30 mouse cellular contexts compared by ENCODE assay signal in genomic region chr4:77649615-77650325, GRCm38 (mm10).
DNase-seq lines count a peak whose midpoint lies in the region; ATAC-seq lines count a peak whose summit lies in the region.
"Had no signal": no experiment of that assay in that cellular context is flagged by ENCODE, and none has a peak within 500 bp of the region (broad histone marks: within the 10 kb centered on the region; RNA-seq: fewer than 3 reads in every experiment).

No protein-coding gene starts in this region.

- ATAC-seq in intestine, embryonic 16.5 days, result no peak
- ATAC-seq: hindbrain, embryonic 16.5 days; liver, postnatal 0 days; lung, postnatal 0 days; midbrain, embryonic 15.5 days had no signal

- H3K9me3 ChIP-seq in intestine, embryonic 16.5 days (ENCODE audit: control insufficient read depth, low read length), result no peaks in the 10 kb centered on the region
- H3K9me3 ChIP-seq: embryonic facial prominence, embryonic 13.5 days; forebrain, embryonic 12.5 days; heart, embryonic 12.5 days; hindbrain, embryonic 10.5 days; limb, embryonic 12.5 days; midbrain, embryonic 15.5 days; neural tube, embryonic 13.5 days had no signal

- H3K27me3 ChIP-seq in intestine, embryonic 16.5 days (replicated peaks; ENCODE audit: control insufficient read depth, insufficient read depth, low read length), result no peaks in the 10 kb centered on the region
- H3K27me3 ChIP-seq: embryonic facial prominence, embryonic 13.5 days; forebrain, embryonic 12.5 days; heart, embryonic 12.5 days; limb, embryonic 12.5 days; midbrain, embryonic 15.5 days; neural tube, embryonic 13.5 days had no signal

- H3K9ac ChIP-seq in intestine, embryonic 16.5 days (ENCODE audit: low read depth, low read length), result no peak overlapping the region
- H3K9ac ChIP-seq: embryonic facial prominence, embryonic 13.5 days; forebrain, embryonic 12.5 days; heart, embryonic 12.5 days; limb, embryonic 12.5 days; liver, postnatal 0 days; midbrain, embryonic 15.5 days; neural tube, embryonic 13.5 days had no signal

- no peak overlapping the region for H3K4me3 ChIP-seq in intestine, embryonic 16.5 days (ENCODE audit: low read length)
- H3K4me3 ChIP-seq: embryonic facial prominence, embryonic 13.5 days; erythroblast, embryonic 14.5 days; forebrain, embryonic 12.5 days; heart, embryonic 12.5 days; hindbrain, embryonic 10.5 days; limb, embryonic 12.5 days; midbrain, embryonic 15.5 days; myocyte; neural tube, embryonic 13.5 days had no signal

- peak; percentile 22 to 40 for DNase-seq in layer of hippocampus, adult 8-10 months (ENCODE audit: low spot score in 2 of 2)
- no peak for DNase-seq in layer of hippocampus, adult 9-10 months (ENCODE audit: low spot score)
- DNase-seq in frontal cortex, adult 2 months (ENCODE audit: extremely low spot score in 1 of 2, low spot score in 1 of 2), result peak; percentile 71 to 75
- peak; percentile 47 to 69 for DNase-seq in left cerebral cortex, adult 9 months (ENCODE audit: low spot score in 2 of 2)
- DNase-seq in telencephalon, adult 2 months (ENCODE audit: low read depth, low spot score), result peak; percentile 92
- no peak for DNase-seq in adrenal gland, postnatal 4 days (ENCODE audit: low spot score in 2 of 2)
- DNase-seq: adrenal gland, adult 8-10 months; cerebellum, adult 2 months; cerebellum, postnatal 25 days; embryo, embryonic 11 days; heart, adult 11 months; heart, postnatal 10 days; kidney, adult 18-20 months; liver, postnatal 0 days; spleen, adult 18-20 months had no signal

- no peak overlapping the region for H3K27ac ChIP-seq in intestine, embryonic 16.5 days (ENCODE audit: low read length)
- H3K27ac ChIP-seq: embryonic facial prominence, embryonic 13.5 days; forebrain, embryonic 12.5 days; hindbrain, embryonic 10.5 days; kidney, postnatal 0 days; limb, embryonic 12.5 days; macrophage; midbrain, embryonic 15.5 days; neural tube, embryonic 13.5 days had no signal

- no peaks in the 10 kb centered on the region for H3K36me3 ChIP-seq in intestine, embryonic 16.5 days (ENCODE audit: control insufficient read depth, insufficient read depth, low read length)
- H3K36me3 ChIP-seq: embryonic facial prominence, embryonic 13.5 days; forebrain, embryonic 12.5 days; heart, embryonic 12.5 days; hindbrain, embryonic 10.5 days; limb, embryonic 12.5 days; midbrain, embryonic 15.5 days; neural tube, embryonic 13.5 days had no signal

- H3K4me2 ChIP-seq in intestine, embryonic 16.5 days (ENCODE audit: low read depth, low read length), result no peak overlapping the region
- H3K4me2 ChIP-seq: embryonic facial prominence, embryonic 13.5 days; forebrain, embryonic 12.5 days; heart, embryonic 12.5 days; limb, embryonic 12.5 days; liver, embryonic 11.5 days; midbrain, embryonic 15.5 days; neural tube, embryonic 13.5 days had no signal

- no peaks in the 10 kb centered on the region for H3K4me1 ChIP-seq in intestine, embryonic 16.5 days (ENCODE audit: control insufficient read depth, insufficient read depth, low read length)
- H3K4me1 ChIP-seq: embryonic facial prominence, embryonic 13.5 days; forebrain, embryonic 12.5 days; heart, embryonic 12.5 days; hindbrain, embryonic 10.5 days; limb, embryonic 12.5 days; midbrain, embryonic 15.5 days; neural tube, embryonic 13.5 days had no signal

- 90% methylated on average over 3 of the region's 3 CpGs for WGBS in intestine, embryonic 16.5 days

Comparison
In these comparisons a context has a peak if more than half of its experiments do, and no peak if none do; other contexts are left out.
1. DNase-seq: peak in layer of hippocampus, adult 8-10 months (2 of 2), frontal cortex, adult 2 months (2 of 2), left cerebral cortex, adult 9 months (2 of 2) and telencephalon, adult 2 months (single experiment); none in layer of hippocampus, adult 9-10 months (single experiment) and adrenal gland, postnatal 4 days (0 of 2).